Mouse (Mus musculus): ENCODE data around the gene Abca8a. TPM values are rescaled to one million over a fixed set of nuclear protein-coding genes. Genes with fewer than 3 reads are reported as not detected.

Abca8a gene
- total RNA-seq (2015; ENCODE audit: low replicate concordance) = not detected in 2 replicates
- 0.14 TPM in 1 of 2 replicates, not detected in the other for total RNA-seq (2017; ENCODE audit: low replicate concordance)

GRCm38 (mm10) chr11:110095858-110096257 lies at the start of gene Abca8a:
Abca8a (minus strand) TSS chr11:110095978.
- ATAC-seq (replicated peaks; ENCODE audit: low FRiP score, poor library complexity, severe bottlenecking) = no peak

GRCm38 (mm10) chr11:110145421-110145820 lies 49.6 kb upstream of the Abca8a start:
- no peak for ATAC-seq (replicated peaks; ENCODE audit: low FRiP score, poor library complexity, severe bottlenecking)

DNA sequence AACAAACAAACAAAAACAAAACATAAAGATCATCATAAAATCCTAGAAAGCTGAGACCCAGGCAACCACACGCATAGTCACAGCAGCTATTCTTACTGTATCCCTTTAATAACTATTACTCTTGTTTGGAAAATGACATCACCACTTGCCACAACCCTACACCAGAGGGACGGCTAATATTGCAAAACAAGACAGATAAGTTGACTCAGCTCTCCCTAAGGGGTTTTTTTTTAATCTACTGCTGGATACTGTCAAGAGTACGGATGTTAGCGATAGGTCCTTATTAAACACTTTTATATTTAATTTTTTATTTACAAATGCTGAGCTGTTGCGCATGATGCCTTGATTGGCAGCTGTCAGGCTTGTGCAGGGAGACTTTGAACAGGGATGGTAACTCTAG lies 35.0 kb upstream of the Abca8a start:
- no peak for ATAC-seq (replicated peaks; ENCODE audit: low FRiP score, poor library complexity, severe bottlenecking)

DNA sequence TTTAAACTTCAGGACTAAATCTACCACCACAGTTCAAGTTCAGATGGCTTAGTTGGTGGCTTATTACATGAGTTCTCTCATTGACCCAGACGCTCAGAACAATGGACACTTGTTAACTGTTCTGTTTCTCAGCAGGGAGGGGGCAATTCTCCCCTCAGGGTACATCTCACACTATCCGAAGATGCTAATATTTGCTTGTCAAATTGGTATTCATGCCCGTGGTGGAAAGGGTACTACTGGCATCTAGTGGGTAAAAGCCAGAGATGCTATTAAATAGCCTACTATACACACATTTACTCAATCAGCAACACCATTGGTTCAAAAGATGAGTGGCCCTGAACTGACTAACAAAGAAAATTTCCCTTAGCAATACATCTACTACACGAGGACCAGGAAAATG lies 15.4 kb upstream of the Abca8a start:
- no peak for ATAC-seq (replicated peaks; ENCODE audit: low FRiP score, poor library complexity, severe bottlenecking)

- ATAC-seq (replicated peaks; ENCODE audit: low FRiP score, poor library complexity, severe bottlenecking) = no peak
Measured at GRCm38 (mm10) chr11:110101437-110101836, 5.7 kb upstream of the Abca8a start.

DNA sequence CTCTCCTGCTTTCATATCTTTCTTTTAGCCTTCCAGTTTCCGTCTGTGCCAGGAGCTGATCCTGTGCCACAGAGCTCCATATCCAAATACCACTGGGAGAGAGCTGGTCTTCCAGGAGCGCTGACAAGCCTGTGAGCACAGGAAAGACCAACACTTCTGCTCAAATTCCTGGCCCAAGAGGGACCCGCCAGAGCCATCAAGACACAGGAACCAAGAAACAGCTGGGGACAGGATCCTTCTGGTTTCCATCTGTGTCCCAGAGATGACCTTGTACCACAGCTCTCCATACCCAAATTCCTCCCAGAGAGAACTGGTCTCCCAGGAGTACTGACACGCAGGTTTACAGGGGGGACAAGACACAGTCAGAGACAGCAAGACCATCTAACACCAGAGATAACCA lies 3.1 kb upstream of the Abca8a start:
- ATAC-seq (replicated peaks; ENCODE audit: low FRiP score, poor library complexity, severe bottlenecking) = no peak

GRCm38 (mm10) chr11:110097465-110097864 lies 1.7 kb upstream of the Abca8a start:
- ATAC-seq (replicated peaks; ENCODE audit: low FRiP score, poor library complexity, severe bottlenecking) = no peak

DNA sequence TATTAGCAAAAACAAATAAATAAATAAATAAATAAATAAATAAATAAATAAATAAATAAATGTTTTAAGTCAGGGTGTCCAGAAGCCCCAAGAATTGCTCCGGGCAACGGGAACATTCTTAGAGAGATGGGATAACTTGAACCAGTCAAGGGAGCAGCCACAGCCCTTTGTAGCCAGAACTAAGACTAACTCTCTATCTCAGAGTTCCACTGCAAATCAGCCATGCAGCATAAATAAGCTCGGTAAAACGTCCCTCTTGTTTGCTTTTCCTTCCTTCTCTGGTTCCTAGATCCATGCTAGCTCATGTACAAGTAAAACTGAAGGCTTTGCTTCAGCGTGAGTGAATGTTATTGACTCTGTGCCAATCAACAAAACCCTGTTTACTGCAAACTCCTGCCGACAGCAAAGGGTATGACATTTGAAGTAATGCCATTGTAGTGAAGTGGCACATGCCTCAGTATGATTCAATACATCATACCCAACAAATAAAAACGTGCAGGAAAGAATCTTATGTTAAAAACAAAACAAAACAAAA lies 865 bp downstream of the Abca8a start:
- no peak for ATAC-seq (replicated peaks; ENCODE audit: low FRiP score, poor library complexity, severe bottlenecking)

DNA sequence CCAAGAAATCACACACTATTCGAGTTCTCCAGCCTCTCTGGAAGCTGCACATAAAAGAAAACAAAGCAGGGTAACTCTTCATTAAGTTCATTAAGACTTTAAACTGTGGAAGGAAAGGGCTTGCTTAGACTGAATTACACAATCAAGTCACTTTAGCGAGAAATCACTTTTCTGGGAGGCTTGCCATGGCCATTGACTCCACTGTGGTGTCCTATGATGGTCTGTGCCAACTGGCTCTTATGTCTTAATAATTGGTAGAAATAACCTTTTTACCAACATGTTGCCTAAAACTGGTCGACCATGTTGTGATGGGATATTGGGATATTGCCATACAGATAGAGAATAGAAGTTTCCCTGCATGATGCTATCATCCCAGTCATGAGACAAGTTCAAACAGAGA lies 1.5 kb downstream of the Abca8a start:
- no peak for ATAC-seq (replicated peaks; ENCODE audit: low FRiP score, poor library complexity, severe bottlenecking)

- no peak for ATAC-seq (replicated peaks; ENCODE audit: low FRiP score, poor library complexity, severe bottlenecking)
Measured at GRCm38 (mm10) chr11:110091328-110091727, 4.5 kb downstream of the Abca8a start.

- ATAC-seq (replicated peaks; ENCODE audit: low FRiP score, poor library complexity, severe bottlenecking) = no peak
Measured at GRCm38 (mm10) chr11:110072158-110072557, 23.6 kb downstream of the Abca8a start.

DNA sequence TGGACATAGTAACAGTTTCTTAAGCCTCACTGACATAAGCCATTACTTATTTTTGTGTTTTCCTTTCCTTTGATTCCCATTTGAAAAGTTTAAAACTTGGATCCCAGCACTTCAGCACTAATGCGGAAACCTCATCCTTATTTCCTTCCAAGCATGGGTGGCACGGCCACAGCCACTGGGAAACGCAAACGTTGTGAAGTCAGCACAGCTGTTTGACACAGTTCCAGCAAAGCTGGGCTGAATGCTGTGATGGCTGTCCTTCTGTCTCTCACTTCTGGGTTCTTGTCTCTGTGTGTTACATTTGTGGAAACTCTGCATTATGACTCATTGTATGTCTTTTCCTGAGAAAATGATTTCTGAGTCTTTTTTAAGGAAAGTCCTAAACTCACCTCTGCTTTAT lies 34.7 kb downstream of the Abca8a start:
- no peak for ATAC-seq (replicated peaks; ENCODE audit: low FRiP score, poor library complexity, severe bottlenecking)

DNA sequence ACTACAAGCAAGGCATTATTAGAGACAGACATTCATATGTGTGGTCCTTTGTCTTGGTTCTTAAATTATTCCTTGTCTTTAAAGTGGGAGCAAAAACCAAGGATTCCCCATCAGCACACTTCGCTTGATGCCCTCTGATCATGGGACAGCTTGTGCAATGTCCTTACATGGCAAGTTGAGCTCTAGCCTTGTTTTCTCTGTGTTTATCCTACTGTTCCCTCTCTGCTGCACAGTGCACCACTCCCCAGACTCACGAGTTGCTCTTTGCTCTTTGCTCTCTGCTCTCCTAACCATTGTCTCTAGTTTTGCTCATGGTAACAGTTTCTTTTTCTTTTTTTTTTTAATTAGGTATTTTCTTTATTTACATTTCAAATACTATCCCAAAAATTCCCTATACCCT lies 35.7 kb downstream of the Abca8a start:
- no peak for ATAC-seq (replicated peaks; ENCODE audit: low FRiP score, poor library complexity, severe bottlenecking)

DNA sequence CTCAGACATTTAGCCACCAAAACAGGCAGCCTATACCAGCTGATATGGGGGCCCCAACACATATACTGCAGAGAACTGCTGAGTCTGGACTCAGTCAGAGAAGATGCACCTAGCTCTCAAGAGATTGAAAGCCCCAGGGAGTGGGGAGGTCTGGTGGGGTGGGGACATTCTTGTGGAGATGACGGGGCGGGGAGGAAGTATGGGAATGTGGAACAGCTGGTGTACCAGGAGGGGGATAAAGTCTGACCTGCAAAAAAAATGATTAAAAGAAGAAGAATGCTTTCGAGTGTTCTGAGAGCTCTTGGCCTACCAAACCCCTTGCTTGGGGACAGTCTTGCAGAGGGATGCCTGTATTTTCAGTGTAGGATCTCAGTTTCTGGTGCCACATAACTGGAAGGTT lies 42.1 kb downstream of the Abca8a start:
- no peak for ATAC-seq (replicated peaks; ENCODE audit: low FRiP score, poor library complexity, severe bottlenecking)

DNA sequence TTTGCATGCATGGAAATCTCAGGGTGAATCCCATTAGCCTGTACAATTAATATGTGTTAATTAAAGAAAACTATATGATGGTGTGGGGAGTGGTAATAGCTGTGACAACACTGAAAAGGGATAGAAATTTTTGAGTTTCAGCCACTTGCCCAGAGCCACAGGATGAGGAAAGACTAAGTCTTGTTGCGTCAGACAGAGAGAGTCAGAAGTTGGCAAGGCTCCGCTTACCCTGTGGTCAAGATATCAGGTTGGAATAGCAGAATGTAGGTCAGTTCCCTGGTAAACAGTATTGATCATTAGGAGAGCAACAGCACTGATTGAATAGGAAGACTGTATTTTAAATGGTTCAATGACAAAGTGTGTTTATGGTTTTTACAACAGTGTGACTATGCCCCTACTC lies 58.0 kb downstream of the Abca8a start:
- ATAC-seq (replicated peaks; ENCODE audit: low FRiP score, poor library complexity, severe bottlenecking) = no peak

GRCm38 (mm10) chr11:110028913-110029695 lies 66.7 kb downstream of the Abca8a start:
- no peak for ATAC-seq (replicated peaks; ENCODE audit: low FRiP score, poor library complexity, severe bottlenecking)

DNA sequence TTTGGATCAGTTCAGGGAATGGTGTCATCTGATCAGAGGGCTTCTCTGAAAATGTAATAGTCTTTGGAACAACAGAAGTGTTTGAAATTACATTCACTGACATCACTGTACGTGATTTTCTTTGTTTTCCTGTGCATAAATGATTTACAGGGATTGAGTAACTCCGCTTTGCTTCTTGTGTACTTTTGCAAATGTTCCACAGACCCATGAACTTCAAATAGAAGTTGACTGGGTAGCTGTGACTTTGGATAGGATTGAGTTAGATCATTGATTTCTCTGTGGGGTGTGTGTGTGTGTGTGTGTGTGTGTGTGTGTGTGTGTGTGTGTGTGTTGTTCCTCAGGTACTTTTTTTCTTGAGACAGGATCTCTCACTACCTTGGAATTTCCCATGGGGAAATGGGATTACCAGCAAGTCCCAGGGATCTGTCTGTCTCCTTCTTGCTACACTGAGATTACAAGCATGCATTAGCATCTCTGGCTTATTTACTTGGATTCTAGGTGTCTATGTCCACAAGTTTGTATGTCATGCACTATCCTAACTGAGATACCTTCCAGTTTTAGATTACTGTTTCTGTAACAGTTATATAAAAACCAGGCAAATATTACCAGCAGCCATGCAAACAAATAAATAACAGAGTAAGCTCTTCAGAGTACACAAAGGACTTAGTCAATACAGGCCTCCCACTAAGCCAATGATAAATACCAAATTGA lies 84.8 kb downstream of the Abca8a start:
- no peak for ATAC-seq (replicated peaks; ENCODE audit: low FRiP score, poor library complexity, severe bottlenecking)

DNA sequence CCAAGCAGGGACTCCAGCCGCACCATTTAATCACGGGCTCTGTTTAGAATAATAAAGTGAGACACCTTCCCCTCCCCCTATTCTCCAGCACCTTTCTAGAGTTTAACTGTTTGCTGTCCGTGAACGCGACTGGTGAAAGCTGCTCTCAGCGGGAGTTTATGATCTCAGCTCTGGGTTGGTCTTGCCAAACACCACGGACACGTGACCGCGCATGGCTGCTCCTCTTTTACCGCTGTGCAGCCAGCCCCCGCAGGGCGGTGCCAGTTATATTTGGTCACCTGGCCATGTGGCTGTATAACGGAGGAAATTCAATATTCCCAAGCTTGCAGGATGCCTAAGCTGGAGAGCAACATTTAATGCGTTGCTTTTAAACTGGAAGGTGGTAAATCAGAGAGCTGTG lies 100.2 kb downstream of the Abca8a start, which contains the start of gene Abca8b:
Gene Abca8b (minus strand): TSS at position 222 of the 400 bp plus-strand sequence.
- ATAC-seq (replicated peaks; ENCODE audit: low FRiP score, poor library complexity, severe bottlenecking) = no peak

DNA sequence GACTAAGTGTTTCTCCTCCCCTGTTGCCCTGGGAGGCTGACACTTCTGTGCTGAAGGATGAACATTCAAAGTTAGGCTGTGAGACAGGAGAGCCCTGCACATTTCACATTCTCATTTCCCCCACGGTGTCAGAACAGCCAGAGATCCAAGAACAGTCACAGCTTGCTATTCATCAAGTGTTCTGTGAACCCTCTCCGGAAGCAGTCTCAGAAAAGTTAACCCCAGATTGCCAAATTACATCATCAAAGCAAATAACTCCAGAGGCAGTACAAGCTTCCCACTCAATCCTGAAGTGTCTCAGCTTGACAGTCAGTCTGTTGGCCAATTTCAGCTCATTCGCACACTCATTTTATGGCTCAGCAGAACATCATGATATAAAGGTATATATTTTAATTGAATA lies 100.8 kb downstream of the Abca8a start:
- no peak for ATAC-seq (replicated peaks; ENCODE audit: low FRiP score, poor library complexity, severe bottlenecking)

DNA sequence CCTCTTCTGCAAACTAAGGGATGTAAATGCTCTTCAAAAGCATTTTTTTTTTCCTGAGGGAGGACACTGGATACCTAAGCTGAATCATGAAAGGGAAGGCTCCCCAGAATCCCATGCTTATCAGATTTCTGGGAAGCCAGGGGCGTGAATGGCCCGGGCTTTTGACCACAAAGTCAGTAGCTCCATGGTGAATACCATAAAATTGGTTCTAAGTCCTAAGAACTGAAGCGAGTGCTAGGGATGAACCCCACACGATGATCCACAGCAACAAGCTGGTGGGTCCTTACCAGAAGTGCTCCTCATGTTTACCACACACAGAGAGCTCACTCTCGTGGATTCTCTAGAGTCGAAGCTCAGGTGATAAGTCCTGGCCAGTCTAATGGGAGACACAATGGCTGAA lies 101.8 kb downstream of the Abca8a start:
- no peak for ATAC-seq (replicated peaks; ENCODE audit: low FRiP score, poor library complexity, severe bottlenecking)

GRCm38 (mm10) chr11:109991270-109991669 lies 104.5 kb downstream of the Abca8a start:
- no peak; the same call in 1 of the 2 replicates for ATAC-seq (replicated peaks; ENCODE audit: low FRiP score, poor library complexity, severe bottlenecking)
